Mouse (Mus musculus): ENCODE results near the gene Aldh1a1.

The Aldh1a1 gene

GRCm38 (mm10) chr19:20601739-20602138 is 109.2 kb downstream of the Aldh1a1 start:
- no peak for TF ChIP-seq GATA4 (IDR thresholded peaks at IDR 0.05; ENCODE audit: insufficient replicate concordance, low read length)

- no peak for TF ChIP-seq GATA4 (IDR thresholded peaks at IDR 0.05; ENCODE audit: insufficient replicate concordance, low read length)
Measured at GRCm38 (mm10) chr19:20603212-20603611, 110.7 kb downstream of the Aldh1a1 start.

- no peak for TF ChIP-seq GATA4 (IDR thresholded peaks at IDR 0.05; ENCODE audit: insufficient replicate concordance, low read length)
Measured at GRCm38 (mm10) chr19:20603866-20604265, 111.4 kb downstream of the Aldh1a1 start.

GRCm38 (mm10) chr19:20614252-20614930 is 121.9 kb downstream of the Aldh1a1 start:
- peak; percentile 42; the same call in 1 of the 2 replicates for TF ChIP-seq GATA4 (IDR thresholded peaks at IDR 0.05; ENCODE audit: insufficient replicate concordance, low read length)

- no peak for TF ChIP-seq GATA4 (IDR thresholded peaks at IDR 0.05; ENCODE audit: insufficient replicate concordance, low read length)
Measured at GRCm38 (mm10) chr19:20622434-20622833, 129.9 kb downstream of the Aldh1a1 start.

- TF ChIP-seq GATA4 (IDR thresholded peaks at IDR 0.05; ENCODE audit: insufficient replicate concordance, low read length), result no peak
Measured at GRCm38 (mm10) chr19:20623416-20623815, 130.9 kb downstream of the Aldh1a1 start.

- TF ChIP-seq GATA4 (IDR thresholded peaks at IDR 0.05; ENCODE audit: insufficient replicate concordance, low read length), result peak; percentile 99
Measured at GRCm38 (mm10) chr19:20631020-20631419, 138.5 kb downstream of the Aldh1a1 start.

GRCm38 (mm10) chr19:20633876-20634691 is 141.6 kb downstream of the Aldh1a1 start:
- TF ChIP-seq GATA4 (IDR thresholded peaks at IDR 0.05; ENCODE audit: insufficient replicate concordance, low read length), result no peak

- no peak for TF ChIP-seq GATA4 (IDR thresholded peaks at IDR 0.05; ENCODE audit: insufficient replicate concordance, low read length)
Measured at GRCm38 (mm10) chr19:20644346-20644745, 151.8 kb downstream of the Aldh1a1 start.

GRCm38 (mm10) chr19:20650008-20650407 is 157.5 kb downstream of the Aldh1a1 start:
- no peak for TF ChIP-seq GATA4 (IDR thresholded peaks at IDR 0.05; ENCODE audit: insufficient replicate concordance, low read length)

- no peak for TF ChIP-seq GATA4 (IDR thresholded peaks at IDR 0.05; ENCODE audit: insufficient replicate concordance, low read length)
Measured at GRCm38 (mm10) chr19:20653082-20653676, 160.7 kb downstream of the Aldh1a1 start.

GRCm38 (mm10) chr19:20654141-20654873 is 161.8 kb downstream of the Aldh1a1 start:
- peak; percentile 97 for TF ChIP-seq GATA4 (IDR thresholded peaks at IDR 0.05; ENCODE audit: insufficient replicate concordance, low read length)

GRCm38 (mm10) chr19:20677697-20678355 is 185.3 kb downstream of the Aldh1a1 start:
- TF ChIP-seq GATA4 (IDR thresholded peaks at IDR 0.05; ENCODE audit: insufficient replicate concordance, low read length), result no peak

All from liver, adult (tissue).